Mouse (Mus musculus) hindbrain, embryonic 11.5 days (tissue): ENCODE results near the gene Qtrt2. TPM values are rescaled to one million over a fixed set of nuclear protein-coding genes. Genes with fewer than 3 reads are reported as not detected.

Experiments used
- ATAC-seq: fragments of 200-750 bp; cut with Nextera tagmentation; 2 replicates; pipeline ENCODE4 v1.8.0; 2017; ENCODE audit warnings: mild to moderate bottlenecking, moderate TSS enrichment, moderate library complexity; ENCODE audit not compliant: low FRiP score
- DNase-seq: peaks from one replicate; pipeline ENCODE4 v3.0.0-alpha.2; 2015; ENCODE audit warnings: low spot score
- H3K27ac ChIP-seq: fragments of 300-500 bp; sonication (generic); 2 replicates; pipeline ENCODE4 v1.5.1; 2014; ENCODE audit warnings: mild to moderate bottlenecking, low read depth, low read length
- H3K27me3 ChIP-seq: fragments of 300-500 bp; sonication (generic); 2 replicates; pipeline ENCODE4 v1.6.1; 2014; ENCODE audit warnings: mild to moderate bottlenecking, low read length, moderate library complexity, mixed read lengths; ENCODE audit not compliant: control insufficient read depth, insufficient read depth
- H3K36me3 ChIP-seq: fragments of 300-500 bp; sonication (generic); 2 replicates; pipeline ENCODE4 v1.6.1; 2014; ENCODE audit warnings: mild to moderate bottlenecking, low read length, moderate library complexity, mixed read lengths; ENCODE audit not compliant: control insufficient read depth, insufficient read depth
- H3K4me1 ChIP-seq: fragments of 300-500 bp; sonication (generic); replicated peaks from 2 replicates; pipeline ENCODE4 v1.6.1; 2014; ENCODE audit warnings: low read length, mixed read lengths; ENCODE audit not compliant: control insufficient read depth, insufficient read depth
- H3K4me2 ChIP-seq: fragments of 300-500 bp; sonication (generic); replicated peaks from 2 replicates; pipeline ENCODE4 v1.6.1; 2014; ENCODE audit warnings: mild to moderate bottlenecking, low read depth, low read length
- H3K4me3 ChIP-seq: fragments of 300-500 bp; sonication (generic); 2 replicates; pipeline ENCODE4 v1.5.1; 2014; ENCODE audit warnings: low read depth, low read length
- H3K9ac ChIP-seq: fragments of 300-500 bp; sonication (generic); 2 replicates; pipeline ENCODE4 v1.6.1; 2014; ENCODE audit warnings: low read depth, low read length
- H3K9me3 ChIP-seq: fragments of 300-500 bp; sonication (generic); 2 replicates; pipeline ENCODE4 v1.6.1; 2016; ENCODE audit warnings: low read length; ENCODE audit not compliant: control insufficient read depth
- WGBS: fragments of 180-500 bp; shearing (Covaris S2); extraction: QIAGEN DNeasy Blood & Tissue Kit; methylation state at CpG from one replicate; pipeline ENCODE4 v1.1.7; 2014; 5-methylcytosine and 5-hydroxymethylcytosine counted together
- polyA plus RNA-seq: library from polyadenylated mRNA; unstranded; fragments of >200 nt; fragmentation: Nextera tagmentation; extraction: Ambion mirVana; gene quantifications from 2 replicates; pipeline ENCODE4 v1.2.1, GENCODE M21; 2014

Qtrt2 gene
- polyA plus RNA-seq, 1 experiment from 2014 or later: 35.9 TPM

GRCm38 (mm10) chr16:43881636-43882035 lies 45.0 kb downstream of the Qtrt2 start:
- H3K9ac ChIP-seq: no peak overlapping the region
- no peak overlapping the region for H3K4me3 ChIP-seq
- H3K4me2 ChIP-seq: no peak overlapping the region
- ATAC-seq: no peak
- 62% methylated on average over 3 of the region's 3 CpGs for WGBS
- no peaks in the 10 kb centered on the region for H3K27me3 ChIP-seq
- DNase-seq: peak; percentile 19
- no peak overlapping the region for H3K27ac ChIP-seq
- H3K36me3 ChIP-seq: 0 out of 2 replicates have a peak, but pooled peaks cover 2% of the 10 kb centered on the region
- no peaks in the 10 kb centered on the region for H3K4me1 ChIP-seq
- no peaks in the 10 kb centered on the region for H3K9me3 ChIP-seq

DNA sequence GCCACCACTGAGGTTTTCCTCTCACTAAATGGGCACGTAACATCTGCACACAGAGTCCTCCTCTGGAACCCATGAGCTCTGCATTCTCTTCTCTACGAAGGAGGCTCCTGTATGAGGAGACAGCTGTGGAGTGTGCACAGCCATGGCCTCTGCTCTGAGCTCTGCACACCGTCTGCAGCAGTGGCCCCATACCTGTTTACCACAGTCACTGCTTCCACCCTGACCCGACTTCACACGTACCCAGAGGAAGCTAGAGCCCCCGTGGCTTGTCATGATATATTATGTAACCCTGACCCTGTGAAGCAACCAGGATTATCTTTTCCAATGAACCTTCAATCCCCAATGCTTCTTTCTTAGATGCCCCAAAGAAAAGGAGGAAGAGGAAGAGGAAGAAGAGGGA lies 46.8 kb downstream of the Qtrt2 start:
- no peaks in the 10 kb centered on the region for H3K9me3 ChIP-seq
- H3K4me3 ChIP-seq: no peak overlapping the region
- no peak for ATAC-seq
- 92% methylated on average over 6 of the region's 6 CpGs for whole genome bisulfite sequencing
- no peak for DNase-seq
- no peak overlapping the region for H3K27ac ChIP-seq
- H3K27me3 ChIP-seq: no peaks in the 10 kb centered on the region
- no peak overlapping the region for H3K4me2 ChIP-seq
- H3K4me1 ChIP-seq: no peaks in the 10 kb centered on the region
- no peak overlapping the region for H3K9ac ChIP-seq
- 0 out of 2 replicates have a peak, but pooled peaks cover 2% of the 10 kb centered on the region for H3K36me3 ChIP-seq

GRCm38 (mm10) chr16:43871419-43871818 lies 55.2 kb downstream of the Qtrt2 start:
- ATAC-seq: no peak
- 89% methylated on average over 7 of the region's 7 CpGs for WGBS

GRCm38 (mm10) chr16:43869805-43870204 lies 56.8 kb downstream of the Qtrt2 start:
- no peaks in the 10 kb centered on the region for H3K27me3 ChIP-seq
- no peak overlapping the region for H3K27ac ChIP-seq
- DNase-seq (no peak), ATAC-seq (no peak)
- H3K4me3 ChIP-seq: no peak overlapping the region
- H3K36me3 ChIP-seq: 0 out of 2 replicates have a peak, but pooled peaks cover 2% of the 10 kb centered on the region
- H3K4me1 ChIP-seq: no peaks in the 10 kb centered on the region
- H3K4me2 ChIP-seq: no peak overlapping the region
- H3K9ac ChIP-seq: no peak overlapping the region
- H3K9me3 ChIP-seq: no peaks in the 10 kb centered on the region

More at GRCm38 (mm10) chr16:43871419-43871818, 55.2 kb downstream of the Qtrt2 start:
- H3K36me3 ChIP-seq: 0 out of 2 replicates have a peak, but pooled peaks cover 2% of the 10 kb centered on the region
- no peak overlapping the region for H3K4me3 ChIP-seq
- no peak overlapping the region for H3K9ac ChIP-seq
- no peaks in the 10 kb centered on the region for H3K4me1 ChIP-seq
- H3K9me3 ChIP-seq: no peaks in the 10 kb centered on the region
- no peak for DNase-seq
- no peaks in the 10 kb centered on the region for H3K27me3 ChIP-seq
- H3K4me2 ChIP-seq: no peak overlapping the region
- H3K27ac ChIP-seq: no peak overlapping the region

DNA sequence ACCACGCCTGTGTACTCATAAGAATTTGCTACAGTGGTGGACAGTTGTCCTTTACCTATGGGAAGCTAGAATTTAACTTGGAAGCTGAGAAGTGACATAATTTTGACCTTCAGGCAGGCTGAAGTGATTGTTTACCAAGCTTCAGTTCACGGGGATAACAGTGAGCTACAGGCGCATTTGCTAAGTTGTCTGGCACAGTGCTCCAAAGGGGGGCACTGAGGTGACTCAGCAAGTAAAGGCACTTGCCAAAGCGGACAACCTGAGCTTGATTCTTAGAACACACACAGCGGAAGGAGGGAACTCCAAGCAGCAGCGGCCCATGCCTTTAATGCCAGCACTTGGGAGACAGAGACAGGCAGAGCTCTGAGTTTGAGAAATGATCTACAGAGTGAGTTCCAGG lies 66.0 kb downstream of the Qtrt2 start:
- Histone ChIP-seq H3K36me3 (peaks cover 12% of the 10 kb centered on the region; the same call in 1 of the 2 replicates), H3K4me2 (no peak overlapping the region), H3K27me3 (no peaks in the 10 kb centered on the region), H3K4me3 (no peak overlapping the region), H3K9me3 (no peaks in the 10 kb centered on the region), H3K4me1 (no peaks in the 10 kb centered on the region), H3K9ac (no peak overlapping the region), H3K27ac (no peak overlapping the region)
- no peak for ATAC-seq
- DNase-seq: no peak
- 90% methylated on average over 6 of the region's 6 CpGs for WGBS

DNA sequence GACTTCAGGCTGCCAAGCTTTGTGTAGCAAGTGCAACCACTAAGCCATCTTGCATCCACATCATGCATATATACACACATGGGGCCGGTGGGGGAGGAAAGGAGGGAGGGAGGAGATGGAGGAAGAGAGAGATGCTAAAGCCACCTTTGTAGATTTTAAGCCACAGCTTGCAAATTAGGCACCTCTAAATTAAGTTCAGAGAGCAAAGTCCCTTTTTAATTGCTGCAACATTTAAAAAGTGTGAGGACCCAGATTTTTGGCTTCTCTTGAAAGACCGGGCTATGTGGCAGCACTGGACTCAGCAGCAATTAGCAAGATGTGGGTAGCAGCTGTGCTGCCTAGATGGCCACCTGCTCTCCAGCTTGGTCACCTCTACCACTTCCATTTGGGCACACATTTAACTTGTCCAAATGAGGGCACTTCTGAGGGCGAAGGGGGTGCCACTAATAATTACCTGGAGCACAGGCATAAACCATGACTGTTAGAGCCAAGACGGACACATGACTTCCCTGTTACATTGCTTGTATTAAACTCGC lies 67.6 kb downstream of the Qtrt2 start:
- H3K4me2 ChIP-seq: no peak overlapping the region
- H3K4me3 ChIP-seq: no peak overlapping the region
- no peaks in the 10 kb centered on the region for H3K27me3 ChIP-seq
- no peak overlapping the region for H3K27ac ChIP-seq
- no peaks in the 10 kb centered on the region for H3K4me1 ChIP-seq
- 93% methylated on average over 5 of the region's 5 CpGs for WGBS
- DNase-seq: no peak
- no peak overlapping the region for H3K9ac ChIP-seq
- no peaks in the 10 kb centered on the region for H3K9me3 ChIP-seq
- no peak for ATAC-seq
- H3K36me3 ChIP-seq: peaks cover 12% of the 10 kb centered on the region; the same call in 1 of the 2 replicates

DNA sequence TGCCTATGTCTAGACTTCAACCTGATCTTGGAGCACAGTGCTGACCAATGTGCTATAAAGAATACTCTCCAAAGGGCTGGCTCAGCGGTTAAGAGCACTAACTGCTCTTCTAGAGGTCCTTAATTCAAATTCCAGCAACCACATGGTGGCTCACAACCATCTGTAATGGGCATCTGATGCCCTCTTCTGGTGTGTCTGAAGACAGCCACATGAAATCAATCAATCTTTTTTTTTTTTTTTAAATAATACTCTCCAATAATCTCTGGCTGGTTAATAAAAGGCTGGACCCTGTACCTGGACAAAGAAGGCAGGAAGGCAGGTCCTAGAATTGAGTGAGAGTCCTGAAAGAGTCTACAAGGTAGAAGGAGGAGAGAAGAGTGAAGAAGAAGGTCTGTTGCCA lies 76.8 kb downstream of the Qtrt2 start:
- no peak for DNase-seq
- 76% methylated on average over 1 of the region's 1 CpGs for WGBS
- H3K27ac ChIP-seq: no peak overlapping the region
- H3K4me2 ChIP-seq: no peak overlapping the region
- ATAC-seq: no peak
- no peak overlapping the region for H3K9ac ChIP-seq
- H3K36me3 ChIP-seq: no peaks in the 10 kb centered on the region
- no peak overlapping the region for H3K4me3 ChIP-seq
- H3K27me3 ChIP-seq: no peaks in the 10 kb centered on the region
- H3K9me3 ChIP-seq: no peaks in the 10 kb centered on the region
- H3K4me1 ChIP-seq: no peaks in the 10 kb centered on the region

DNA sequence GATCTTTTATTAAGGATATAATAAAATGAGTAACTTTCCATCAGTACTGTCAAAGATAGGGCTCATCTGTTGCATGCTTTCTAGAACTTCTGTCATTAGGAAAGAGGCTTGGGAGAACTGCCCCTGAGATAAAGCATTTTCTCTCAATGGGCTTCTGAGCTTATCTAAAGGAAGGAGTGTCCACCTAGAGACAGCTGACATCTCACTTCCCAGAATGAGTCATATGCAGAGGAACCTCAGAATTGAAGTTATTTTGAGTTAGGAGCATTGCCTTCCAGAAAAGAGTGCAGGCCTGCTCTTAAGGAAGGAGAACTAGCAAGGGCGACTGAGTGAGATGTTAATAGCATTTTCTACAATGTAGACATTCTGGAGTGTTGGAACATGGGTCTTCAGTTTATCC lies 85.4 kb downstream of the Qtrt2 start:
- Histone ChIP-seq H3K36me3 (no peaks in the 10 kb centered on the region), H3K27me3 (no peaks in the 10 kb centered on the region), H3K9ac (no peak overlapping the region), H3K27ac (no peak overlapping the region), H3K4me2 (no peak overlapping the region), H3K9me3 (no peaks in the 10 kb centered on the region), H3K4me1 (no peaks in the 10 kb centered on the region), H3K4me3 (no peak overlapping the region)
- 75% methylated on average over 1 of the region's 1 CpGs for WGBS
- no peak for DNase-seq
- ATAC-seq: no peak

- Histone ChIP-seq H3K4me1 (no peaks in the 10 kb centered on the region), H3K4me3 (no peak overlapping the region), H3K9ac (no peak overlapping the region), H3K27ac (no peak overlapping the region), H3K4me2 (no peak overlapping the region), H3K9me3 (no peaks in the 10 kb centered on the region), H3K27me3 (no peaks in the 10 kb centered on the region), H3K36me3 (no peaks in the 10 kb centered on the region)
- DNase-seq: no peak
- 95% methylated on average over 2 of the region's 2 CpGs for WGBS
- ATAC-seq: no peak
Measured at GRCm38 (mm10) chr16:43831957-43832356, 94.7 kb downstream of the Qtrt2 start.
